Mouse (Mus musculus) midbrain, embryonic 14.5 days (tissue): Measurements from ENCODE around the gene Sub1. TPM values are rescaled to one million over a fixed set of nuclear protein-coding genes. Genes with fewer than 3 reads are reported as not detected.

Experiments used
- ATAC-seq: fragments of 200-750 bp; cut with Nextera tagmentation; 2 replicates; pipeline ENCODE4 v1.8.0; 2017; ENCODE audit warnings: moderate number of reproducible peaks, moderate library complexity; ENCODE audit not compliant: low FRiP score, low TSS enrichment
- DNase-seq: peaks from one replicate; pipeline ENCODE4 v3.0.0-alpha.2; 2015
- H3K27ac ChIP-seq: fragments of 300-500 bp; sonication (generic); replicated peaks from 2 replicates; pipeline ENCODE4 v1.5.1; 2014; ENCODE audit warnings: mild to moderate bottlenecking, low read depth, low read length, moderate library complexity
- H3K27me3 ChIP-seq: fragments of 300-500 bp; sonication (generic); 2 replicates; pipeline ENCODE4 v1.6.1; 2014; ENCODE audit warnings: low read length, control low read depth, mixed read lengths; ENCODE audit not compliant: control insufficient read depth, insufficient read depth
- H3K36me3 ChIP-seq: fragments of 300-500 bp; sonication (generic); 2 replicates; pipeline ENCODE4 v1.6.1; 2014; ENCODE audit warnings: low read length, control low read depth; ENCODE audit not compliant: control insufficient read depth, insufficient read depth
- H3K4me1 ChIP-seq: fragments of 300-500 bp; sonication (generic); 2 replicates; pipeline ENCODE4 v1.6.1; 2014; ENCODE audit warnings: mild to moderate bottlenecking, antibody characterized with exemption, low read length, control low read depth; ENCODE audit not compliant: control insufficient read depth, insufficient read depth
- H3K4me2 ChIP-seq: fragments of 300-500 bp; sonication (generic); 2 replicates; pipeline ENCODE4 v1.6.1; 2014; ENCODE audit warnings: mild to moderate bottlenecking, low read length, moderate library complexity
- H3K4me3 ChIP-seq: fragments of 300-500 bp; sonication (generic); replicated peaks from 2 replicates; pipeline ENCODE4 v1.5.1; 2014; ENCODE audit warnings: low read depth, low read length
- H3K9ac ChIP-seq: fragments of 300-500 bp; sonication (generic); replicated peaks from 2 replicates; pipeline ENCODE4 v1.6.1; 2014; ENCODE audit warnings: mild to moderate bottlenecking, low read length, moderate library complexity
- H3K9me3 ChIP-seq: fragments of 300-500 bp; sonication (generic); 2 replicates; pipeline ENCODE4 v1.6.1; 2016; ENCODE audit warnings: low read length, control low read depth, mixed read lengths; ENCODE audit not compliant: control insufficient read depth
- WGBS: fragments of 180-500 bp; shearing (Covaris S2); extraction: QIAGEN DNeasy Blood & Tissue Kit; methylation state at CpG from one replicate; pipeline ENCODE4 v1.1.7; 2014; 5-methylcytosine and 5-hydroxymethylcytosine counted together
- polyA plus RNA-seq: library from polyadenylated mRNA; unstranded; fragments of >200 nt; fragmentation: Nextera tagmentation; extraction: Ambion mirVana; gene quantifications from 2 replicates; pipeline ENCODE4 v1.2.1, GENCODE M21; 2014

Sub1 gene
- polyA plus RNA-seq, 1 experiment from 2014 or later = 572 TPM

- DNase-seq (no peak), ATAC-seq (no peak)
- no peaks in the 10 kb centered on the region for H3K9me3 ChIP-seq
- WGBS = 78% methylated on average over 6 of the region's 6 CpGs
- no peaks in the 10 kb centered on the region for H3K27me3 ChIP-seq
- H3K36me3 ChIP-seq = no peaks in the 10 kb centered on the region
- no peak overlapping the region for H3K4me3 ChIP-seq
- H3K27ac ChIP-seq = no peak overlapping the region
- no peaks in the 10 kb centered on the region for H3K4me1 ChIP-seq
- no peak overlapping the region for H3K9ac ChIP-seq
- no peak overlapping the region for H3K4me2 ChIP-seq
Measured at GRCm38 (mm10) chr15:12018428-12018757, 21.6 kb upstream of the Sub1 start.

GRCm38 (mm10) chr15:12017700-12018427, 21.1 kb upstream of the Sub1 start:
- Histone ChIP-seq H3K4me1 (no peaks in the 10 kb centered on the region), H3K4me2 (no peak overlapping the region), H3K4me3 (no peak overlapping the region), H3K36me3 (no peaks in the 10 kb centered on the region), H3K9ac (no peak overlapping the region), H3K27me3 (no peaks in the 10 kb centered on the region), H3K27ac (no peak overlapping the region), H3K9me3 (no peaks in the 10 kb centered on the region)
- DNase-seq = no peak
- ATAC-seq = no peak
- 50% methylated on average over 13 of the region's 13 CpGs for WGBS

- Histone ChIP-seq H3K27ac (no peak overlapping the region), H3K9ac (no peak overlapping the region), H3K4me3 (no peak overlapping the region), H3K9me3 (no peaks in the 10 kb centered on the region), H3K36me3 (no peaks in the 10 kb centered on the region), H3K4me1 (no peaks in the 10 kb centered on the region), H3K27me3 (no peaks in the 10 kb centered on the region), H3K4me2 (no peak overlapping the region)
- WGBS = 81% methylated on average over 5 of the region's 5 CpGs
- ATAC-seq (no peak), DNase-seq (no peak)
Measured at GRCm38 (mm10) chr15:12014197-12014905, 17.6 kb upstream of the Sub1 start.

GRCm38 (mm10) chr15:12013532-12014196, 16.9 kb upstream of the Sub1 start:
- ATAC-seq = no peak
- H3K27me3 ChIP-seq = no peaks in the 10 kb centered on the region

GRCm38 (mm10) chr15:12010602-12011044, 13.8 kb upstream of the Sub1 start:
- H3K4me3 ChIP-seq = no peak overlapping the region
- no peak overlapping the region for H3K27ac ChIP-seq

More at GRCm38 (mm10) chr15:12013532-12014196, 16.9 kb upstream of the Sub1 start:
- no peak overlapping the region for H3K9ac ChIP-seq
- no peaks in the 10 kb centered on the region for H3K36me3 ChIP-seq
- no peak overlapping the region for H3K27ac ChIP-seq
- no peaks in the 10 kb centered on the region for H3K4me1 ChIP-seq
- H3K4me2 ChIP-seq = no peak overlapping the region
- no peak overlapping the region for H3K4me3 ChIP-seq
- no peak for DNase-seq
- 75% methylated on average over 6 of the region's 6 CpGs for WGBS
- no peaks in the 10 kb centered on the region for H3K9me3 ChIP-seq

GRCm38 (mm10) chr15:12009712-12010601, 13.2 kb upstream of the Sub1 start:
- 78% methylated on average over 23 of the region's 23 CpGs for WGBS
- no peak overlapping the region; the same call in 1 of the 2 replicates for H3K9ac ChIP-seq
- DNase-seq (no peak), ATAC-seq (no peak)
- no peaks in the 10 kb centered on the region for H3K9me3 ChIP-seq
- H3K4me3 ChIP-seq = no peak overlapping the region
- no peaks in the 10 kb centered on the region for H3K27me3 ChIP-seq
- no peak overlapping the region for H3K27ac ChIP-seq
- H3K36me3 ChIP-seq = no peaks in the 10 kb centered on the region
- H3K4me2 ChIP-seq = peak overlapping the region; percentile 35
- H3K4me1 ChIP-seq = no peaks in the 10 kb centered on the region

More at GRCm38 (mm10) chr15:12010602-12011044, 13.8 kb upstream of the Sub1 start:
- DNase-seq = no peak
- Histone ChIP-seq H3K9ac (no peak overlapping the region; the same call in 1 of the 2 replicates), H3K36me3 (no peaks in the 10 kb centered on the region), H3K27me3 (no peaks in the 10 kb centered on the region), H3K9me3 (no peaks in the 10 kb centered on the region), H3K4me2 (peak overlapping the region; percentile 35), H3K4me1 (no peaks in the 10 kb centered on the region)
- ATAC-seq = no peak
- WGBS = 62% methylated on average over 18 of the region's 18 CpGs

GRCm38 (mm10) chr15:12008894-12009293, 12.1 kb upstream of the Sub1 start:
- Histone ChIP-seq H3K4me2 (no peak overlapping the region), H3K27me3 (no peaks in the 10 kb centered on the region), H3K9ac (no peak overlapping the region), H3K36me3 (no peaks in the 10 kb centered on the region), H3K27ac (no peak overlapping the region), H3K4me1 (no peaks in the 10 kb centered on the region), H3K4me3 (no peak overlapping the region), H3K9me3 (no peaks in the 10 kb centered on the region)
- WGBS = 95% methylated on average over 5 of the region's 5 CpGs
- DNase-seq (no peak), ATAC-seq (no peak)
